Mouse (Mus musculus): ENCODE data around the gene Dcdc2c. TPM values are rescaled to one million over a fixed set of nuclear protein-coding genes. Genes with fewer than 3 reads are reported as not detected.

Dcdc2c gene
- polyA plus RNA-seq, 1 experiment from 2014 or later, result not detected

- TF ChIP-seq EP300 (IDR thresholded peaks at IDR 0.05) (no peak), CTCF (IDR thresholded peaks at IDR 0.05) (peak; percentile 86)
- no peak overlapping the region for H3K4me3 ChIP-seq (ENCODE audit: low read depth, low read length)
- H3K9me3 ChIP-seq (ENCODE audit: low read length), result no peaks in the 10 kb centered on the region
- ATAC-seq, result no peak
- no peak overlapping the region for H3K9ac ChIP-seq (replicated peaks; ENCODE audit: low read depth)
- H3K27ac ChIP-seq (ENCODE audit: low read length), result no peak overlapping the region
- peak overlapping the region; percentile 35 for H3K4me2 ChIP-seq (replicated peaks; ENCODE audit: low read depth, low read length)
- H3K27me3 ChIP-seq (replicated peaks; ENCODE audit: insufficient read depth, low read length), result no peaks in the 10 kb centered on the region
- peak; percentile 77 for DNase-seq (ENCODE audit: low spot score)
- H3K36me3 ChIP-seq (ENCODE audit: insufficient read depth, low read length), result no peaks in the 10 kb centered on the region
- no peaks in the 10 kb centered on the region for H3K4me1 ChIP-seq (ENCODE audit: insufficient read depth, low read depth, low read length)
- 9% methylated on average over 19 of the region's 19 CpGs for WGBS
These were observed 120.1 kb downstream of the Dcdc2c start for GRCm38 (mm10) chr12:28431832-28432728.

GRCm38 (mm10) chr12:28429856-28430255 is 122.3 kb downstream of the Dcdc2c start:
- DNase-seq (ENCODE audit: low spot score) (no peak), ATAC-seq (no peak)
- 93% methylated on average over 5 of the region's 5 CpGs for WGBS
- no peak overlapping the region for H3K4me2 ChIP-seq (replicated peaks; ENCODE audit: low read depth, low read length)
- no peaks in the 10 kb centered on the region for H3K4me1 ChIP-seq (ENCODE audit: insufficient read depth, low read depth, low read length)
- H3K27me3 ChIP-seq (replicated peaks; ENCODE audit: insufficient read depth, low read length), result no peaks in the 10 kb centered on the region
- no peak overlapping the region for H3K4me3 ChIP-seq (ENCODE audit: low read depth, low read length)
- no peaks in the 10 kb centered on the region for H3K36me3 ChIP-seq (ENCODE audit: insufficient read depth, low read length)
- no peak overlapping the region for H3K27ac ChIP-seq (ENCODE audit: low read length)
- H3K9ac ChIP-seq (replicated peaks; ENCODE audit: low read depth), result no peak overlapping the region
- H3K9me3 ChIP-seq (ENCODE audit: low read length), result no peaks in the 10 kb centered on the region
- TF ChIP-seq CTCF (IDR thresholded peaks at IDR 0.05), result no peak
- no peak for TF ChIP-seq EP300 (IDR thresholded peaks at IDR 0.05)

- H3K9ac ChIP-seq (replicated peaks; ENCODE audit: low read depth), result no peak overlapping the region
- DNase-seq (ENCODE audit: low spot score) (no peak), ATAC-seq (no peak)
- H3K4me1 ChIP-seq (ENCODE audit: insufficient read depth, low read depth, low read length), result no peaks in the 10 kb centered on the region
- no peak overlapping the region for H3K4me3 ChIP-seq (ENCODE audit: low read depth, low read length)
- H3K9me3 ChIP-seq (ENCODE audit: low read length), result no peaks in the 10 kb centered on the region
- TF ChIP-seq EP300 (IDR thresholded peaks at IDR 0.05) (no peak), CTCF (IDR thresholded peaks at IDR 0.05) (no peak; the same call in 1 of the 2 replicates)
- no peaks in the 10 kb centered on the region for H3K36me3 ChIP-seq (ENCODE audit: insufficient read depth, low read length)
- H3K27me3 ChIP-seq (replicated peaks; ENCODE audit: insufficient read depth, low read length), result no peaks in the 10 kb centered on the region
- no peak overlapping the region for H3K4me2 ChIP-seq (replicated peaks; ENCODE audit: low read depth, low read length)
- H3K27ac ChIP-seq (ENCODE audit: low read length), result no peak overlapping the region
- WGBS, result 66% methylated on average over 4 of the region's 4 CpGs
These were observed 135.2 kb downstream of the Dcdc2c start for GRCm38 (mm10) chr12:28416957-28417356.

GRCm38 (mm10) chr12:28407656-28408405 is 144.4 kb downstream of the Dcdc2c start:
- no peak for ATAC-seq
- WGBS, result 86% methylated on average over 10 of the region's 10 CpGs
- H3K4me2 ChIP-seq (replicated peaks; ENCODE audit: low read depth, low read length), result no peak overlapping the region
- no peaks in the 10 kb centered on the region for H3K36me3 ChIP-seq (ENCODE audit: insufficient read depth, low read length)
- H3K9me3 ChIP-seq (ENCODE audit: low read length), result no peaks in the 10 kb centered on the region
- H3K9ac ChIP-seq (replicated peaks; ENCODE audit: low read depth), result no peak overlapping the region
- DNase-seq (ENCODE audit: low spot score), result no peak
- no peaks in the 10 kb centered on the region for H3K4me1 ChIP-seq (ENCODE audit: insufficient read depth, low read depth, low read length)
- H3K27ac ChIP-seq (ENCODE audit: low read length), result no peak overlapping the region
- no peak overlapping the region for H3K4me3 ChIP-seq (ENCODE audit: low read depth, low read length)
- H3K27me3 ChIP-seq (replicated peaks; ENCODE audit: insufficient read depth, low read length), result no peaks in the 10 kb centered on the region
- TF ChIP-seq EP300 (IDR thresholded peaks at IDR 0.05) (no peak), CTCF (IDR thresholded peaks at IDR 0.05) (no peak)

- H3K4me2 ChIP-seq (replicated peaks; ENCODE audit: low read depth, low read length), result no peak overlapping the region
- no peak for ATAC-seq
- H3K36me3 ChIP-seq (ENCODE audit: insufficient read depth, low read length), result no peaks in the 10 kb centered on the region
- H3K9ac ChIP-seq (replicated peaks; ENCODE audit: low read depth), result no peak overlapping the region
- DNase-seq (ENCODE audit: low spot score), result no peak
- no peaks in the 10 kb centered on the region for H3K4me1 ChIP-seq (ENCODE audit: insufficient read depth, low read depth, low read length)
- no peaks in the 10 kb centered on the region for H3K27me3 ChIP-seq (replicated peaks; ENCODE audit: insufficient read depth, low read length)
- H3K27ac ChIP-seq (ENCODE audit: low read length), result no peak overlapping the region
- TF ChIP-seq EP300 (IDR thresholded peaks at IDR 0.05) (no peak), CTCF (IDR thresholded peaks at IDR 0.05) (no peak)
- H3K9me3 ChIP-seq (ENCODE audit: low read length), result no peaks in the 10 kb centered on the region
- WGBS, result 89% methylated on average over 4 of the region's 4 CpGs
- H3K4me3 ChIP-seq (ENCODE audit: low read depth, low read length), result no peak overlapping the region
These were observed 149.9 kb downstream of the Dcdc2c start for GRCm38 (mm10) chr12:28402256-28402655.

GRCm38 (mm10) chr12:28401372-28401771 is 150.8 kb downstream of the Dcdc2c start:
- TF ChIP-seq CTCF (IDR thresholded peaks at IDR 0.05), result no peak
- TF ChIP-seq EP300 (IDR thresholded peaks at IDR 0.05), result no peak
- WGBS, result 78% methylated on average over 5 of the region's 5 CpGs
- Histone ChIP-seq H3K9ac (replicated peaks; ENCODE audit: low read depth) (no peak overlapping the region), H3K4me2 (replicated peaks; ENCODE audit: low read depth, low read length) (no peak overlapping the region), H3K27ac (ENCODE audit: low read length) (no peak overlapping the region), H3K4me3 (ENCODE audit: low read depth, low read length) (no peak overlapping the region), H3K4me1 (ENCODE audit: insufficient read depth, low read depth, low read length) (no peaks in the 10 kb centered on the region), H3K9me3 (ENCODE audit: low read length) (no peaks in the 10 kb centered on the region), H3K27me3 (replicated peaks; ENCODE audit: insufficient read depth, low read length) (no peaks in the 10 kb centered on the region), H3K36me3 (ENCODE audit: insufficient read depth, low read length) (no peaks in the 10 kb centered on the region)
- DNase-seq (ENCODE audit: low spot score) (no peak), ATAC-seq (no peak)

Measured in lung, postnatal 0 days (tissue).